Mouse (Mus musculus): ENCODE data around the gene Slc12a5. TPM values are rescaled to one million over a fixed set of nuclear protein-coding genes. Genes with fewer than 3 reads are reported as not detected.

Slc12a5 gene
- polyA plus RNA-seq, 1 experiment from 2014 or later = 0.12 TPM

DNA sequence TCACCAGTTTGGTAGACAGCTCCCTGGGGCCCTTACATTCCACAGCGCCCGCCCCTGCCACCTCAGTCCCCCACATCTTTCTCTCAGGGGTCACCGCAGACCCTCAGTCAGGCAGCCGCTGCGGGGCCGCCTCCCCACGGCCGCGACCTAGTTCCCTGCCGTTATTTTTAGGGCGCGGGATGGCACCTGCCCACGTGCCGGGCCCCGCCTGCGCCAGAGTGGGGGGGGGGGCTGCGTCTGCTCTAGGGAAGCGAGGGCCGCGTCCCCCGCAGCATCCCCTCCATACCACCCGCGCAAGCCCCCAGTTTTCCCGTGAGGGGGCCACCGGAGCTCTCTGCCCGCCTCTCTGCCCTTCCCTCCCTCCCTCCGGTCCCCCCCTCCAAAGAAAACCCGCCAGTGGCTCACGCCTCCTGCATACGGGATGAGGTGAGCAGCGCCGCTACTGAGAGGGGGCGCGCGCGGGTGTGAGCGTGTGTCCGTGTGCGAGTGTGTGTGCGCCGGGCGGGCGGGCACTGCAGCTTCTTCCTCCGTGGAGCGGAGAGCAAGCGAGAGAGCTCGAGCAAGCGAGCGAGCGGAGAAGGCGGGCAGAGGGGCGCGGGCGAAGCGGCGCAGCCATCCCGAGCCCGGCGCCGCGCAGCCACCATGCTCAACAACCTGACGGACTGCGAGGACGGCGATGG, 7.3 kb downstream of the Slc12a5 start:
- no peak overlapping the region for H3K9ac ChIP-seq (ENCODE audit: low read length)
- peak overlapping the region; percentile 41 for H3K4me2 ChIP-seq (replicated peaks; ENCODE audit: low read depth)
- H3K4me3 ChIP-seq (ENCODE audit: low read depth, low read length) = 0 out of 2 replicates have a peak overlapping the region, but pooled peaks have one; percentile 15
- no peaks in the 10 kb centered on the region for H3K4me1 ChIP-seq (replicated peaks; ENCODE audit: control insufficient read depth, insufficient read depth)
- peaks cover 32% of the 10 kb centered on the region for H3K27me3 ChIP-seq (ENCODE audit: control insufficient read depth, insufficient read depth, low read length)
- TF ChIP-seq EP300 (optimal IDR thresholded peaks at IDR 0.05) (no peak), CTCF (IDR thresholded peaks at IDR 0.05; ENCODE audit: low read depth) (no peak)
- WGBS = 3% methylated on average over 56 of the region's 65 CpGs
- ATAC-seq (ENCODE audit: low FRiP score, low TSS enrichment) (no peak; the same call in 1 of the 2 replicates), DNase-seq (ENCODE audit: low spot score) (no peak)
- H3K27ac ChIP-seq (replicated peaks) = no peak overlapping the region
- no peaks in the 10 kb centered on the region for H3K36me3 ChIP-seq (ENCODE audit: control insufficient read depth, insufficient read depth, low read length)
- H3K9me3 ChIP-seq (ENCODE audit: control insufficient read depth, low read length) = no peaks in the 10 kb centered on the region

DNA sequence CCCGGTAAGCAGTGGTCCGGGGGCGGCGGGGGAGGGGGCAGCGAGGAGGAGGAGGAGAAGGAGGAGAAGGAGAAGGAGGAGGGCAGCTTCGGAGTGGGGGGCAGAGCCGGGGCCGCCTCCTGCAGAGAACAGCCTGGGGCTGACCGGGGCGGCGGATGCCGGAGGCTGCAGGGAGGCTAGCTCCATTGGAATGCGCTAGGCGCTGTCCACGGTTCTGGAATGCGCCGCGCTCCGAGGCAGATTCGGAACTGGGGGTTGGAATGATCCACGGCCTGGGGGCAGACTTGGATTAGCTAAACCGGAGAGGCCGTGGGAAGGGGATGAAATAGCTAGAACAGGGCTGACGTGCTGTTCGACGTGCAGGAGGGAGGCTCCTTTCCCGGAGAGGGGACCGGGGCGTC, 7.8 kb downstream of the Slc12a5 start:
- H3K4me1 ChIP-seq (replicated peaks; ENCODE audit: control insufficient read depth, insufficient read depth) = no peaks in the 10 kb centered on the region
- H3K4me2 ChIP-seq (replicated peaks; ENCODE audit: low read depth) = peak overlapping the region; percentile 41
- 0 out of 2 replicates have a peak overlapping the region, but pooled peaks have one; percentile 15 for H3K4me3 ChIP-seq (ENCODE audit: low read depth, low read length)
- 0% methylated on average over 28 of the region's 29 CpGs for WGBS
- peaks cover 32% of the 10 kb centered on the region for H3K27me3 ChIP-seq (ENCODE audit: control insufficient read depth, insufficient read depth, low read length)
- H3K36me3 ChIP-seq (ENCODE audit: control insufficient read depth, insufficient read depth, low read length) = no peaks in the 10 kb centered on the region
- H3K27ac ChIP-seq (replicated peaks) = no peak overlapping the region
- TF ChIP-seq EP300 (optimal IDR thresholded peaks at IDR 0.05) (no peak), CTCF (IDR thresholded peaks at IDR 0.05; ENCODE audit: low read depth) (no peak)
- no peaks in the 10 kb centered on the region for H3K9me3 ChIP-seq (ENCODE audit: control insufficient read depth, low read length)
- peak; percentile 77 for DNase-seq (ENCODE audit: low spot score)
- peak; percentile 72; the same call in 1 of the 2 replicates for ATAC-seq (ENCODE audit: low FRiP score, low TSS enrichment)
- no peak overlapping the region for H3K9ac ChIP-seq (ENCODE audit: low read length)

- no peak overlapping the region for H3K4me2 ChIP-seq (replicated peaks; ENCODE audit: low read depth)
- H3K4me1 ChIP-seq (replicated peaks; ENCODE audit: control insufficient read depth, insufficient read depth) = no peaks in the 10 kb centered on the region
- H3K36me3 ChIP-seq (ENCODE audit: control insufficient read depth, insufficient read depth, low read length) = no peaks in the 10 kb centered on the region
- peaks cover 32% of the 10 kb centered on the region for H3K27me3 ChIP-seq (ENCODE audit: control insufficient read depth, insufficient read depth, low read length)
- H3K4me3 ChIP-seq (ENCODE audit: low read depth, low read length) = no peak overlapping the region
- H3K9me3 ChIP-seq (ENCODE audit: control insufficient read depth, low read length) = no peaks in the 10 kb centered on the region
- DNase-seq (ENCODE audit: low spot score) (no peak), ATAC-seq (ENCODE audit: low FRiP score, low TSS enrichment) (no peak)
- TF ChIP-seq EP300 (optimal IDR thresholded peaks at IDR 0.05) (no peak), CTCF (IDR thresholded peaks at IDR 0.05; ENCODE audit: low read depth) (no peak)
- no peak overlapping the region for H3K27ac ChIP-seq (replicated peaks)
- H3K9ac ChIP-seq (ENCODE audit: low read length) = no peak overlapping the region
- WGBS = 6% methylated on average over 21 of the region's 21 CpGs
Measured at GRCm38 (mm10) chr2:164969348-164969781, 8.8 kb downstream of the Slc12a5 start.

- H3K27me3 ChIP-seq (ENCODE audit: control insufficient read depth, insufficient read depth, low read length) = peaks cover 32% of the 10 kb centered on the region
- H3K9me3 ChIP-seq (ENCODE audit: control insufficient read depth, low read length) = no peaks in the 10 kb centered on the region
- no peaks in the 10 kb centered on the region for H3K4me1 ChIP-seq (replicated peaks; ENCODE audit: control insufficient read depth, insufficient read depth)
- H3K36me3 ChIP-seq (ENCODE audit: control insufficient read depth, insufficient read depth, low read length) = no peaks in the 10 kb centered on the region
- H3K4me2 ChIP-seq (replicated peaks; ENCODE audit: low read depth) = no peak overlapping the region
- DNase-seq (ENCODE audit: low spot score) (no peak), ATAC-seq (ENCODE audit: low FRiP score, low TSS enrichment) (no peak)
- no peak for TF ChIP-seq CTCF (IDR thresholded peaks at IDR 0.05; ENCODE audit: low read depth)
- TF ChIP-seq EP300 (optimal IDR thresholded peaks at IDR 0.05) = no peak
- no peak overlapping the region for H3K4me3 ChIP-seq (ENCODE audit: low read depth, low read length)
- H3K9ac ChIP-seq (ENCODE audit: low read length) = no peak overlapping the region
- WGBS = under 1% methylated on average over 39 of the region's 42 CpGs
- H3K27ac ChIP-seq (replicated peaks) = no peak overlapping the region
Measured at GRCm38 (mm10) chr2:164970631-164971196, 10.1 kb downstream of the Slc12a5 start.

GRCm38 (mm10) chr2:164972646-164973045, 12.0 kb downstream of the Slc12a5 start:
- TF ChIP-seq EP300 (optimal IDR thresholded peaks at IDR 0.05) (no peak), CTCF (IDR thresholded peaks at IDR 0.05; ENCODE audit: low read depth) (no peak)
- DNase-seq (ENCODE audit: low spot score) (no peak), ATAC-seq (ENCODE audit: low FRiP score, low TSS enrichment) (no peak)
- no peak overlapping the region for H3K4me2 ChIP-seq (replicated peaks; ENCODE audit: low read depth)
- WGBS = 58% methylated on average over 5 of the region's 5 CpGs
- H3K36me3 ChIP-seq (ENCODE audit: control insufficient read depth, insufficient read depth, low read length) = no peaks in the 10 kb centered on the region
- peaks cover 27% of the 10 kb centered on the region for H3K27me3 ChIP-seq (ENCODE audit: control insufficient read depth, insufficient read depth, low read length)
- H3K27ac ChIP-seq (replicated peaks) = no peak overlapping the region
- no peak overlapping the region for H3K9ac ChIP-seq (ENCODE audit: low read length)
- H3K9me3 ChIP-seq (ENCODE audit: control insufficient read depth, low read length) = no peaks in the 10 kb centered on the region
- no peaks in the 10 kb centered on the region for H3K4me1 ChIP-seq (replicated peaks; ENCODE audit: control insufficient read depth, insufficient read depth)
- H3K4me3 ChIP-seq (ENCODE audit: low read depth, low read length) = no peak overlapping the region

DNA sequence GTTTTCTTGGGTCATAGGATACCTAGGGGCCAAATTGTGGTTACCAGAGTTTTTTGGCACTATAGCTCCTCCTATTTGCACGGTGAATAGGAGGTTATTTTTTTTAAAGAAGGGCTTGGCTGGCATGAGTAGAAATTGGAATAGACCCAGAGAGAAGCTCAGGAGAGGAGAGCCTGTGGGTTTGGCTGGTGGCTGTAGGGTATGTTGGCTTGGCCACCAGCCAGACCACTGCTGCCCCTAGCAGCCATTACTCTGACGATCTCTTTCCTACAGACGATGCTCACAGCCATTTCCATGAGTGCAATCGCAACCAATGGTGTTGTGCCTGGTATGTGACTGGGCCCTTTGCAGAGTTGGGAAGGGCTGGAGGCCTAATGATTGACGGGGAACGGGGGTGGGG, 15.0 kb downstream of the Slc12a5 start:
- WGBS = 86% methylated on average over 6 of the region's 6 CpGs
- Histone ChIP-seq H3K27me3 (ENCODE audit: control insufficient read depth, insufficient read depth, low read length) (peaks cover 6% of the 10 kb centered on the region; the same call in 1 of the 2 replicates), H3K4me2 (replicated peaks; ENCODE audit: low read depth) (no peak overlapping the region), H3K27ac (replicated peaks) (no peak overlapping the region), H3K4me1 (replicated peaks; ENCODE audit: control insufficient read depth, insufficient read depth) (no peaks in the 10 kb centered on the region), H3K4me3 (ENCODE audit: low read depth, low read length) (no peak overlapping the region), H3K9me3 (ENCODE audit: control insufficient read depth, low read length) (no peaks in the 10 kb centered on the region), H3K9ac (ENCODE audit: low read length) (no peak overlapping the region), H3K36me3 (ENCODE audit: control insufficient read depth, insufficient read depth, low read length) (no peaks in the 10 kb centered on the region)
- ATAC-seq (ENCODE audit: low FRiP score, low TSS enrichment) (no peak), DNase-seq (ENCODE audit: low spot score) (no peak)
- TF ChIP-seq CTCF (IDR thresholded peaks at IDR 0.05; ENCODE audit: low read depth) = no peak
- no peak for TF ChIP-seq EP300 (optimal IDR thresholded peaks at IDR 0.05)

Measured in stomach, postnatal 0 days (tissue).